Mouse (Mus musculus) thymus, postnatal 14 days (tissue): ENCODE results near the gene Cherp.

Experiments used
- DNase-seq: peaks from one replicate; pipeline ENCODE4 v3.0.0; 2021

Gene Cherp

DNA sequence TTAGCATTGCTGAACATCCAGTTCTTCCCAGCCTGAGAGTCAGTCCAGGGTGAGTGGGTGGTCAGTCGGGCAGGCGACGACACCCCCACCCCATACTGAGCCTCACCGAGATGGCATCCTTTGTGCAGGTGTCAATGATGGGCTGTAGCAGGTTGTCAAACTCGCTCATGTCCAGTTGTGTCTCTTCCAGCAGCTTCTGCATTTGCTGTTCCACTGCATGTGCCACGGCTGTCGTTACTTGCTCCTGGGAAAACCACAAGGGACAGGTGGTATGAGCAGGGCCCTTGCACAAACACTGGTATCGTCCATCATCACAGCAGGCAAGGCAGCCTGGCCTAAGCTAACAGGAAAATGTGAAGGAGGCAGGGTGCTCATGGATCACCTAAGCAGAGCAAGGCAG is 5.0 kb downstream of the Cherp start:
- no peak for DNase-seq

DNA sequence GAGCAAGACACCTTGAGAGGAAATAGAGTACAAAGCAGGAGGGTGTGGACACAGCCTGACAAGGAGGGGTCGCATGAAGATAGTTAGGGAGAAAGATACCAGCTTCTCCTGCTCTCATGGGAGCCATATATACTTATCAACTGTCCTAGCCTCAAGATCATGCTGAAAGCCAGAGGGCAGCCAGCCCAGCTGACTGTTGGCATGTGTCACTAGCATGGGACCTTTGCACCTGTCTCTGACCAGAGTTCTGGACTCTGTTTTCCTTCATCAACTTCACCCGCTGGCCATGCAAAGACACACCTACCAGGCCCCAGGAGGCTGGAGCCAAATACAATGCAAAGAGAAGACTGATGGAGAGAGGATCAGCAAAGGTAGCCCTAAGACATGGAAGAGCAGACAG is 5.8 kb downstream of the Cherp start:
- DNase-seq = no peak

DNA sequence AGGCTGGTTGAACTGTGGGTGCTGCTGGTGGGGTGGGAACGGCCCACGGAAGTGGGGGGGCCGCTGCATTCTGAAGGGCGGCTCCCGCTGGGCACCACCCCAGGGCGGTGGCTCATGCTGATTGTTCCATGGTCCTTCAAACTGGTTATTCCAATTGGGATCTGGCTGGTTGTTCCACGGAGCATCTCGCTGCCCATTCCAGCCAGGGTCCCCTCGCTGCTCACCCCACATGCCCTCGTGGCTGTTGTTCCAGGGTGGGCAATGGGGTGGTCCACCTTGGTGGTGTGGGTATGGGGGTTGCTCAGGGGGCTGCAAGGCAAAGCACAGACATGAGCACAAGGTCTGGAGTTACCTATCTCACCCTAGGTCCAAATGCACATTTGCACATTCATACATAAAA is 10.8 kb downstream of the Cherp start:
- no peak for DNase-seq

DNA sequence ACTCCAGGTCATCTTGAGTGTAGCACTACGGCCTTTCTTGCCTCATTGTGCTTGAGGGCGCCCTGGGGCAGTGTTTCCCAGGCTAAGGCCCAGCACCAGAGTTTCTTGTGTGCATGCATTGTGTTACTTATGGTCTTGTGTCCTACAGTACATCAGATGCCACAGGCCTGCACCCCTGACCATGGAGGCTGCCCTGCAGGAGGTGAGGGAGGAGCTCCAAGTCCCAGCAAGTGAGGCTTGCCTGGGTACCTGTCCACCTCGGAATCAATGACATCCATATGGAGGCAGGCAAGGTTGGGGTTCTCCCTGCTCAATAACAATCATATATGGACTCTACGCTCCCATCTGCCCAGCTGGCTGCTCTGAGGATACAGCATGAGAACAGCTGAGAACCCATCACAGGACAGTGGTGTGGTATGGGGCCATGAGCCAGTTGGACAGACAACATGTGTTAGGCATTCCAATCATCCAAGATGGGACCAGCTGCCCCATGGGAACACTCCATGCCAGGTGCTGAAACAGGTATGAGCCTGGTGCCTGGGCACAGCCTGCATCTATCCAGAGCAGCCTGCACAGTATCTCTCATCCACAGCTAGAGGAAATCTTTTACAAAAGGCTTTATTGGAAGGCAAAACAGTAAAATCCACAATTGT is 15.0 kb downstream of the Cherp start:
- DNase-seq = no peak

DNA sequence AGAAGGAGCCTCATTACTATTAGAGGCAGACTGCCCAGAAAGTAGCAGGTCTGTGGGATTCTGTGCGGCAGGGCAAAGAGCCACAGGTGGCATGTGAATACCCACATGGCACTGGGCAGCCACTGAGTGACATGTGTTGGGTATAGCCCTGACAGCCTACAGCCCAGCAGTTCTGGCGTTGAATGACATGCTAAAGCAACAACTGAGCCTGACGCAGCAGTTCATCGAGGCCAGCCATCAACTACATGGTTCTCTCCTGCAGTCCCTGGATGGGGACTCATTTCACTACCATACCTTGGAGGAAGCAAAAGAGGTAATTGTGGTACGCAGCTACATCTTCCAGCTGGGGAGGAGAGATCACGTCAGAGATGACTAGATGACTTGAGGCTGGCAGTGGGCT is 16.6 kb downstream of the Cherp start:
- no peak for DNase-seq

DNA sequence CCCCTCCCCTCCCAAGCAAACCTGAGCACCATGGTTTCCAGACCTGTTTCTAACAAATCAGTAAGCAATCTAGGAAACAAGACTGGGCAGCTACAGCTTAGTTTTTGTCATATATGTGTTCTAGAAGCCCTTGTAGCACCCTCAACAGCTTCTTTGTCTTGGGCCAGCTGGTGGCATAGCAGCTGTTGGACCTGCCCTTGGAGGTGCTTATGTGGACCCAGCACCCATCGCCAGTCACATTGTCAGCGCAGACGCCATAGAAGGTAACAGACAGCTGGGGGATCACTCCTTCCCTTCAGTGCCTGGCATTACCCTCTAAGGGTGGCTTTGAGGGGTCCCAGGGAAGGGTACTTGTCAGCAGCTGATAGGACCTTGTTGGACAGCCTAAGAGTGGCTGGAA is 17.2 kb downstream of the Cherp start:
- no peak for DNase-seq

DNA sequence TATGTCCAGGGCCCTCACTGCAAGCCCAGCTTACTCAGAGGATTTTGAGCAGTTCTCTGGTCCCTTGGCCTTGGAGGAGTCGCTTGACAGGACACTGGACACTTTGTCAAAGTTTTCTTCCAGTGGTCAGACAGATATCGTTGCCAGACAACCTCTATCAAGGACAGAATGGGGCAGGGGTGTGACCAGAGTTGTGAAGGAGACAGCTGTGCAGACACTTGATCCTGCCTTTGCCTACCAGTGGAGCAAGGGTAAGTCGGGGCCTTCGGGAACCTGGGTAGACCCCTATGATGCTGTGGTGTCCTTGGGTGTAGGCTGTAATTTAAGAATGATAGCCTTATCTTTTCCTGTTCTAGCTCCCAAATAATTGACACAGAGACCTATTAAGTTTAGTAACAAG is 19.7 kb downstream of the Cherp start:
- DNase-seq = no peak

DNA sequence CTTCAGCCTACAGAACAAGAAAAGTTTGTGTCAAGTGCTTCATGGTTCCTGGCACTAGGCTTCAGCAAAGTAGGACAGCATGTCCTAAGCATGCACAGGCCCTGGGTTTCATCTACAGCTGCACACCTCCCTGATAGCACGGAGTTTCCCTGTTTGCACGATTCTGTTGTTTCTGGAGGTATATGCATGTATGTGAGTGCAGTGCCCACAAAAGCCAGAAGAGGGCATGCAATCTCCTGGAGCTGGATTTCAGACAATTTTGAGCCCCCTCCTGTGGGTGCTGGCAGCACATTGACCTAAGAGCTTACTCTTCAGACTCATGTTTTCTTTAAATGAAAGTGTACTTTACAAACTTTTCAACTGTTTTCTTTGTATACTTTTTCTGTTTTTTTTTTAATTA is 21.1 kb downstream of the Cherp start:
- DNase-seq = no peak

DNA sequence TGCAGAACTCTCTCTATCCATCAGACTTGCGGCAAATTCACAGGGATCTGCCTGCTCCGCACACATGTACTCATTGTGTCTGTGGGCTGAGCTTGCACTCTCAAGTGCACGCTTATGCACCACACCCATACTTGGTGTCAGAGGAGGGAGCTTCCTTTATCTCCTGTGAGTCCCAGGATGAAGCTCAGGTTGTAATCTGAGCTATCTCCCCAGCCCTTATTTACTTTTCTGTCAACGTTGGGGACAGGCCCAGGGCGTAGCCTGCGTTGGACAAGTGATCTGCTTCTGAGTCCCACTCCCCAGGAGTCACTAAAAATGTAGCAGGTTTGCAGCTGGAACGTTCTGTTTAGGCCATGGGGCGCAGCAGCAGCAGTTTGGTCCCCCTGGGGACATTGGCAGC is 23.5 kb downstream of the Cherp start:
- DNase-seq = no peak

DNA sequence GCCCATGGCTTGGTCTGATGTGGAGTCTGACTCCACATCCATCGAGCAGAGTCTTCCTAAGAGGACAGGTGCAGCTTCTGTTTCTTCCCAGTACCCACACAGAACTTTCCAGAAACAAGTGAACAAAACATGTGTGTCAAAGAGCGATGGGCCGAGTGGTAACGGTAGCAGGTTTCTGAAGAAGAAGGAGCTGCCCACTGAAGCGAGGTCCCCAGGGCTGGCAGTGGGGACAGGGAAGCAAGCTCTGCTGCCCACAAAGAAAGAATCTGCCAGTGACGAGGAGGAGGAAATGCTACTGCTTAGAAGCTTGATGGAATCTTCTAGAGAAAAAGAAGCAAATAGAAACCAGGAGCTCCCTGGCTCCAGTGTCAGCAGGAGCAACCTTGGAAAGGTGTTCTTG is 30.0 kb downstream of the Cherp start:
- no peak for DNase-seq

DNA sequence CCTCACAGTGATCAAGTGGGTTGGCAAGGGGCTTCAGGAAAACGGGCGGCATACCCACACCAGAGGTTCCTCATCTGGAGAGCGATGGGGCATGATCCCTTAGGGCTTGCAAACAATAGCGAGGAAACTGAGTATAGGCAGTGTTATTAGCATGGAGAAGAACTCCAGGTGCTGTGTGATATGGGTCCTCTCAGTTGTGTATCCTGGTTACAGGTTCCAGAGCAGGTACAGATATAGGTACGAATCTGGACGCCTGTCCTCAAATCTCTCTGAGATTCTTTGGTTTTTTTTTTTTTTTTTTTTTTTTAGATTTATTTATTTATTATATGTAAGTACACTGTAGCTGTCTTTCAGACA is 31.1 kb downstream of the Cherp start:
- DNase-seq = no peak

DNA sequence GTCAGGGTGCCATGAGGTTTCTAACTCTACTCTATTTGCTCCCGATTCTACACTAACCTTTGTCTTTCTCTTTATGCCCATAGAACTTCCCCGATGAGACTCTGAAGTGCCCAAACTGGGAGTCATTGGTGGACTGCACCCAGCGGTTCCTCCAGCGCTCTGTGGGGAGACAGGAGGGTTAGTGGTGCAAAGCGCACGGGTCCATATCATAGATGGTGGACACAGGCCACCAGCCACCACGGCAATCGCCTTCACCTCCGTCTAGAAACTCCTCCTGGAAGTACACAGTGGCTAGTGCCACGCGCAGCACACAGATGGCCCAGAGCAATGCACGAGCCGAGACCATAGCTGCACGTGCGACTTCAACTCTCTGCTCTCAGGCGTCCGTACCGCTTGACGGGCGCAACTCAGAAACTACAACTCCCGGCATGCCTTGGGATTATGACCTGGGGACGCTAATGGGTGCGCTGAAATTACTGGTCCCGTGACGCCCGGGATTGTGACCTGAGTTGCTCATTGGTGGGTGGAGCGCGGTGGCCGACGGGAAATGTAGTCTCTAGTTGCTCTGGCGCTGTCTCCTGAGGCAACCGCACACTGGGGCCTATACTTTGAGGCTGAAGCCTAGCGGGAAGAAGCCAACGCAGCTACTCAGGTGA is 31.6 kb downstream of the Cherp start, which contains the start of the genes Calr3 and 1700030K09Rik:
Gene Calr3 (minus strand): TSS at position 533 of the 656 bp plus-strand sequence.
Gene 1700030K09Rik (plus strand): TSS at position 543 of the 656 bp plus-strand sequence.
- peak; percentile 99 for DNase-seq

DNA sequence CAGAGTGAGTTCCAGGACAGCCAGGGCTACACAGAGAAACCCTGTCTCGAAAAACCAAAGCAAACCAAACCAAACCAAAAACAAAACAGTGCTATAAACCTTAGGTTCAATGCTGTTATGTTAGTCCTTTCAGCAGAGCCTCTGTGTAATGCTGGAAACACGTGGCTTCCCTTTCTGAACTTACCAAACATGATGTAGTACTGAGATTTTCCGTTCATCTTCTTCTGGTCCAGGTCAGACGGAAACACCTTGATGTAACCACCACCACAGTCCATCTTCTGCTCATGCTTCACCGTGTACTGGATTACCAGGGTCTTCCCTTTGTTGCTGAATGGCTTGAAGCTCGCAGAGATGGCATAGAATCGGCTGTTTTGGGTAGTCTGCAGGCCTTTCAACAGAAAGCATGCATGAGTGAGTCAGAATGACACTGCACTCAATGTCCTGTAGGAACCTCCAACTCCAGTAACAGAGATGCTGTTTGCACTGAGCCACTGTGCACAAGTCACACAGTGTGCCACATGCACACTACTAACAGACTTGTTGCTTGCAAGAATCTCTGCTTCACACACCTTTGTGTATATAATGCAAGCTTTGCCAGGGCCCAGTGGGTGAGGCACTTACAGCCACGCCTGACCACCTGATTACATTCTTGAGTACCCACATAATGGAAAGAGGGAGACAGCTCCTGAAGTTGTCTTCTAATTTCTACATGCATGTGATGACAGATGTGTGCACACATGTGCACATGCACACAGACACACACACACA is 36.6 kb downstream of the Cherp start:
- no peak for DNase-seq

DNA sequence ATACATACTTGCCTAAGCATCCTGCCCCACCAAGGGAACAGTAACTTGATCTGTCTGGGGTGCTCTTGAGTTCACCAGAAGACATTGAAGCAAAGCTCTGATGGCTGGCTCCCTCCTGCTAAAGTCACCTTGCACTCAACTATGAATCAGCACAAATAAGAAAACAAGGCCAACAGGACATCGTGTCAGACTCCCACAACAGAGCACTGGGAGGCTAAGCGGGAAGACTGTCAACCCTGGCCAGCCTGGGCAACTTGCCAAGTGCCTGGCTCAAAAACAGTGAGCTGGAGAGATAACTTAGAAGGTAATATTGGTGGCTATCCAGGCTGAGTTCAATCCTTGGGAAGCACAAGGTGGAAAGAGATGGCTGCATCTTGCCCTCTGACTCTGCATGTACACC is 40.1 kb downstream of the Cherp start:
- no peak for DNase-seq

DNA sequence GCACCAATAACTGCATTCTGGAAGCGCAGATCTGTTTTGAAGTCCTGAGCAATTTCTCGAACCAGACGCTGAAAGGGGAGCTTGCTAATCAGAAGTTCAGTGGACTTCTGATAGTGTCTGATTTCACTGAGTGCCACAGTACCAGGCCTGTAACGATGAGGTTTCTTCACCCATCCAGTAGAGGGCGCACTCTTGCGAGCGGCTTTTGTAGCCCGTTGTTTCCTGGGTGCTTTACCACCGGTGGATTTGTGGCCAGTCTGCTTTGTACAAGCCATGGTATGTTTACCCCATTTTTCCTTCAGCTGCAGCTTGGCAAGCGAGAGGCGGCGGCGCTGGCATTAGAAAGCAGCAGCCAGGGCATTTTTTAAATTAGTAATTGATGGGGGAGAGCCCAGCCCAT is 45.4 kb downstream of the Cherp start:
- DNase-seq = peak; percentile 67

DNA sequence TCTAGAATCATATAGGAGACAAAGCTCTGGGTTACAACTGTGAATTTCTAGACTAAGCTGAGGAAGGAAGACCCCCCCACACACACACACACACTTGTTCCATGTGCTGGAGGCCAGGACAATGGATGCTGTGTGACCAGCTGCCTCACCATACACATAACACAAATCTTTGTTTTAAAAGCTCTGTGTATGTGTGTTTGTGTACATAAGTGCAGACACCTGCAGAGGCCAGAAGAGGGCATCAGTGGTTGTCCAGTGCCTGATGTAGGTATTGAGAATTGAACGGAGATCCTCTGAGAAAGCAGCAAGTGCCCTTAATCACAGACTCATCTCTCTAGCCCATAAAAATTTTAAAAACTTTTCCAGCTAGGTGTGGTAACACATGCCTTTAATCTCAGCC is 52.1 kb downstream of the Cherp start:
- DNase-seq = no peak

DNA sequence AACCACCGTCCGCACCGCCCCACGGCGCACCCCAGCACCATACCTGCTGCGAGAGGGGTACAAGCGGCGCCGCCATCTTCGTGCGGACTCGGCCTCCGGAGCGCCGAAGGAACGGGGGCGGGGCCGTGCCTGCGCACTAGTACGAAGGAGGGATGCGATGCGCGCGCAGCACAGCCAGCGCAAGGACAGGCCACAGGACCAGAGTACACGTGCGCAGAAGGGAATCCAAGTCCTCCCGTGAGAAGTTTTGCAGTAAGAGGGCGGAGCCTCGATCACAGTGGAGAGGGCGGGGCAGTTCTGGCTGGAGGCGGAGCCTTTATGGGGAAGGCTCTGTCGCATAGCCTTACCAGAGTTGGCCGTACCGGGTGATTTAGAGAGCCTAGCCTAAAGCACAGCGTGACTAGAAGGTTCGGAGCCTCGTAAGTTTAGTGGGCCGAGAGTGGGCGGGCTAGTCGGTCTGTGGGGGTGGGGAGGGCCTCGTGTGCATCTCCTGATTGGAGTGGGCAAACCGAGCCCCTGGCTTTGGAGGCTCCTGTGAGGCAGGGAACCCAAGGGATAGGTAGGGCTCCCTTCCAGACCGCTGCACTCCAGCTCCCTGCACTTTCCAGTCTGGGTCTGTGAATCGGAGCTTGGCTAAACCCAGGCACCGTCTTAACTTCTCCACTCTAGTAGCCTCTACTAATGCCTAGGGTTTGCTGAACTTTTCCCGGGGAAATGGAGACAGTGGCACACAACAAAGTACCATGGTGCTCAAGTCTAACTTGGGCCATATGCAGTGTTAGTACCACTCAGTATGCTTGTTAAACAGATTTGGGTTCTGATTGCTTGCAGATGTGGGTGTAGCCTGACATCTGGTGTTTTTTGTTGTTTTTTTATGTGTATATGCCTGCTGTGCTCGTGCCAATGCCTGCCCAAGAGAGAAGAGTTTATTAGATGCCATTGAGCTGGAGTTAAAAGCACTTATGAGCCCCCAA is 53.4 kb downstream of the Cherp start, which contains the start of gene Eps15l1:
Gene Eps15l1 (minus strand): TSS at position 99 of the 974 bp plus-strand sequence.
- peak; percentile 99 for DNase-seq

DNA sequence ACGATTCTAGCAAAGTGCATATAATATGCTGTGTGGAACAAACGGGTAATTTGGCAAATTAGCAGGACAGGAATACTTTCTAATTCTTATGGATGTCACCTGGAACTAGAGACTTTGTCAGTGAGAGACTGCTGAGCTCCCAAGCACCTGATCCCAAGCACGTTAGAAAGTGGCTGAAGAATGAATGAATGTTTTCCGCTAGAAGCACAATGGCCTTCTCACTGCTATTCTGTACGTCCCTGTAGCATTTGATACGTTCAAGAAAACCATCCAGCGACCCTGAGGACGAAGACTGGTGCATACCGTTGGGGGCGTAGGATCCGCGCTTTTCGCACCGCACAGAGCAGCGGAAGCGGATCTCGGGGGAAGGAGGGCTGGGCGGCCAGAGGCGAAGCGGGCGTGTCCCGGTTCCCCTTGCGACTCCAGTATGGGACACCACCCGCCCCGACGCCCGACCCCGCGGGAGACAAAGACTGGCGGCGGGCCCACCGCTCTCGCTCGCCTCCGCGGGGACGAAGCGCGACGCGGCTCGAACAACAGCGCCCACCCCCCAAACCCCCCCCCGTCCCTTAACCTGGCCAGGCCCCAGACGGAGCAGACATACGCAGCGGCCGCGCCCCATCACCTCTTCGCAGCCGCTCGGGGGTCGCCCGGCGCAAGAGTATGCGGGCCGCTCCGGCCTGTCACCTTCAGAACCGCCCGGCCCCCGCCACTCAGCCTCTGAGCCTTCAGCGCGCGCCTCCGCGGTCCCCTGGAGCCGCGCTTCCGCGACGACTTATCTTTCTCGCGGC is 54.3 kb downstream of the Cherp start:
- peak; percentile 75 for DNase-seq

DNA sequence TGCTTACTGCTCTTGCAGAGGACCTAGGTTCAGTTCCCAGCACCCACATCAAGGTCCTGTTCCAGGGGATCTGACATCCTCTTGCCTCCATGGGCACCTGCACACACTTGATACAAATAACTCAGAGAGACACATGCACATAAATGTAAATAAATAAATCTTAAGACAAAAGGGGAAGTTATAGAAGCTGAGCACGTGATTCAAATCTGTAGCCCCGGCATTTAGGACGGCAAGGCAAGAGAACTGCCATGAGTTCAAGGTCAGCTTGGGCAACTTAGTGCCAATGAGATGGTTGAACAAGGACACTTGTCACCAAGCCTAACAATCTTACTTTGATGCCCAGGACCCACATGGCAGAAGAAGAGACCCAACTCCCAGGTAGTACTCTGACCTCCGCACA is 57.0 kb downstream of the Cherp start:
- DNase-seq = no peak

DNA sequence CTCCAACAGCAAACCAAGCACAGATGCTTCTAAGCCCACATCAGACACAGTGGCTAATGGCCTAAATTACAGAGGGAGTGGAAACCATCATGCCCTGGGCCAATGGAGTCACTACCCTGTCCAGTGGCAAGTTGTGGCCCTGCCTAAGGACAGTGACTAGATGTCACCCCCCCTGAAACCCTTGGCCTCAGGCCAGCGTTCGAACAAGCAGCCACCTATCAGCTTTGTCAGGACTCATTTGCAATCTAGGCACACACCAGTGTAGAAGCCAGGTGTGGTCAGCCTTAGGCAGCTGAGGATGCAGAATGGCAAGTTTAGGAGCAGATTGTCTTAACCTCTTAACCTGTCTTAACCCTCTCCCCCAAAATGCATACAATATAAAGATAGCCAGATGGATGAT is 59.8 kb downstream of the Cherp start:
- no peak for DNase-seq

DNA sequence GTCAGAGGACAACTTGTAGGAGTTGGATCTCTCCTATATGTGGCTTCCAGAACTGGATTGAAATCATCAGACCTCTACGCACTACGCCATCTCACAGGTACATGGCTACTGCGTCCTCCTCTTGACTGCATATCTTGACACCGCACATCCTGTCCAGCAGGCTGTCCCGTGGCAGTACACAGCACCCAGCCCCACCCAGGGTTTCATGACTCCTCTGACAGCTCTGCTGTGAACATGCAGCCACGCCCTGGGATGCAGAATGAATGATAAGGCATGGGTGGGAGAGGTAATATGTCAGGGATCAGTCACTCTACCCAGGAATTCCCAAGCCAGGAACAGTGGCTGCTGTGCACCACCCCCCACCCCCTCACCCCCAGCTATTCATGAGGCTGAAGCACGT is 61.2 kb downstream of the Cherp start:
- no peak for DNase-seq
